Mouse (Mus musculus) spleen, adult 2 months (tissue): Measurements from ENCODE around the gene Dera. TPM values are rescaled to one million over a fixed set of nuclear protein-coding genes. Genes with fewer than 3 reads are reported as not detected.

Experiments used
- DNase-seq, 2 experiments: peaks; one replicate each; pipeline versions ENCODE4 v3.0.0 to v3.0.0-alpha.2; 2012 to 2021; ENCODE audit warnings: low spot score in 2 of 2, low read depth in 1 of 2
- H3K27ac ChIP-seq: fragments of 200-500 bp; 2 replicates; pipeline ENCODE4 v1.5.1; 2012; ENCODE audit warnings: low read length, inconsistent platforms; ENCODE audit not compliant: insufficient read depth
- H3K27me3 ChIP-seq: fragments of 200-500 bp; 2 replicates; pipeline ENCODE4 v1.6.1; 2012; ENCODE audit warnings: mild to moderate bottlenecking, moderate library complexity, low read length, inconsistent platforms; ENCODE audit not compliant: control insufficient read depth, insufficient read depth
- H3K36me3 ChIP-seq: fragments of 200-500 bp; 2 replicates; pipeline ENCODE4 v1.6.1; 2012; ENCODE audit warnings: mild to moderate bottlenecking, low read length, inconsistent platforms; ENCODE audit not compliant: control insufficient read depth, insufficient read depth
- H3K4me1 ChIP-seq: fragments of 200-500 bp; 2 replicates; pipeline ENCODE4 v1.6.1; 2011; ENCODE audit warnings: inconsistent platforms; ENCODE audit not compliant: control insufficient read depth, insufficient read depth, insufficient read length
- H3K4me3 ChIP-seq: fragments of 200-500 bp; 2 replicates; pipeline ENCODE4 v1.5.1; 2011; ENCODE audit warnings: mild to moderate bottlenecking, inconsistent platforms; ENCODE audit not compliant: insufficient read depth, insufficient read length; ENCODE audit errors: extremely low read depth
- CTCF ChIP-seq: fragments of 200-500 bp; IDR thresholded peaks from 2 replicates; pipeline ENCODE4 v1.5.1; 2011; ENCODE audit warnings: mild to moderate bottlenecking, inconsistent platforms; ENCODE audit not compliant: insufficient read depth, insufficient read length, insufficient replicate concordance; ENCODE audit errors: extremely low read depth
- POLR2A ChIP-seq: fragments of 200-500 bp; IDR thresholded peaks from 2 replicates; pipeline ENCODE4 v1.6.1; 2011; ENCODE audit warnings: low read depth, low read length, inconsistent platforms
- WGBS: fragments of 180-500 bp; shearing (Covaris S2); methylation state at CpG from one replicate; pipeline ENCODE4 v1.1.7; 2018; 5-methylcytosine and 5-hydroxymethylcytosine counted together
- polyA plus RNA-seq: library from polyadenylated mRNA; depleted of rRNA; stranded (reverse); fragments of >200 nt; gene quantifications from 2 replicates; pipeline ENCODE4 v1.2.3, GENCODE M21; 2012

Dera gene
- polyA plus RNA-seq, 1 experiment, result 7.2 TPM

DNA sequence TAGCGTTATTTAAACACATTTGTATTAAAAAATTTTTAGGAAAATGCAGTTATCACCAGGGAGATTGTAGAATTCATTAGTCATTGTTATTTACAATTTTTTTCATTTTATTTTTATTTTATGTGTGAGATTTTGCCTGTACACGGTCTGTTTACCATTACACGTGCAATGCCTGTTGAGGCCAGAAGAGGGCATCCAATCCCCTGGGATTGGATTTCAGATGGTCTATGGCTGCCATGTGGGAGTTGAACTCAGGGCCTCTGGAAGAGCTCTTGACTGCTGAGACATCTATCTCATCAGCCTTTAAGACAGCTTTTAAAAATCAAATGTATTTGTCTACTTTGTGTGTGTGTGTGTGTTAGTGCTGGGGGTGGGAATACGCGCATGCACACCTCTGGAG, 2.0 kb downstream of the Dera start:
- no peak overlapping the region for H3K27ac ChIP-seq
- no peaks in the 10 kb centered on the region for H3K27me3 ChIP-seq
- TF ChIP-seq CTCF (peak; percentile 18; the same call in 1 of the 2 replicates), POLR2A (no peak)
- peaks cover 2% of the 10 kb centered on the region; the same call in 1 of the 2 replicates for H3K36me3 ChIP-seq
- H3K4me1 ChIP-seq, result peaks cover 2% of the 10 kb centered on the region; the same call in 1 of the 2 replicates
- WGBS, result 65% methylated on average over 5 of the region's 5 CpGs
- DNase-seq, result peak in 1 of 2 experiments; percentile 23
- no peak overlapping the region for H3K4me3 ChIP-seq

DNA sequence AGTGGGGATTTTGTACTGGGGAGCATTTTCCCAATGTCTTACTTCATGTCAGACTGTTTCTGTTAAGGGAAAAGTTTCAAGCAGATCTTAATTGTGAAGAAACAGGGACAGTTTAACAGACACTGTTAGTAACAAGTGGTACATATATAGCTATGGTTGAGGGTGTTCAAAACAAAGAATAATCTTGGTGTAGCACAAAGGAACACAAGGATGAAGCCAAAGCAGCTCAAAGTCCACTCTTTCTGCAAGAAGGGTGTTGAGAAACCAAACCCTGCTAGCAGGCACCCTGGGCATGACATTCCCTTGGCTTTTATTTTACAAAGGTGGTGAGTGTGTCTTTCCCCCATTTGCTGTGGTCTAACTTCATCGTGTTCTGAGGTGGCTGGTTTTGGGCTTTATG, 3.5 kb downstream of the Dera start:
- TF ChIP-seq CTCF (no peak), POLR2A (no peak)
- 95% methylated on average over 1 of the region's 1 CpGs for WGBS
- no peaks in the 10 kb centered on the region for H3K27me3 ChIP-seq
- peaks cover 2% of the 10 kb centered on the region; the same call in 1 of the 2 replicates for H3K36me3 ChIP-seq
- no peak overlapping the region for H3K4me3 ChIP-seq
- peaks cover 2% of the 10 kb centered on the region; the same call in 1 of the 2 replicates for H3K4me1 ChIP-seq
- no peak for DNase-seq
- no peak overlapping the region for H3K27ac ChIP-seq

DNA sequence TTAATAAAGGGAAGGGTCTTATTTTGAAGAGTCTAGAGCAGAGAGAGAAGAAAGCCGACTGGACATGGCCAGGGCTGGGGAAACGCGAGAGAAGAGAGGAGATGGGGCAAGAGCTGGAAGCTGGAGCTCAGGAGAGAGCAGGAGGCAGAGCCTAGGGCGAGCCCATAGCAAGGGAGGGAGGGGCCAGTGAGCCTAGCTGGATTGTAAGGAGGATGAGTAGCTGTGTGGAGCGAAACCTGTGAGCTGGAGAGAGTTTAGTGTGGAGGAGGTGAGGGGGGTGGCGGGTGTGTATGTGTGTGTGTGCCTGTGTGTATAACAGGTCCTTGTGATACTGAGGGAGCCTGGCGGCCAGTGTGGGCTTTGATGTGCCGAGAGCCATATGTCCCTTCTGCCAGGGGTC, 5.3 kb downstream of the Dera start:
- Histone ChIP-seq H3K36me3 (peaks cover 2% of the 10 kb centered on the region; the same call in 1 of the 2 replicates), H3K4me1 (no peaks in the 10 kb centered on the region; the same call in 1 of the 2 replicates), H3K27ac (no peak overlapping the region), H3K27me3 (no peaks in the 10 kb centered on the region), H3K4me3 (no peak overlapping the region)
- WGBS, result 86% methylated on average over 8 of the region's 8 CpGs
- no peak for TF ChIP-seq POLR2A
- no peak for TF ChIP-seq CTCF
- no peak for DNase-seq

DNA sequence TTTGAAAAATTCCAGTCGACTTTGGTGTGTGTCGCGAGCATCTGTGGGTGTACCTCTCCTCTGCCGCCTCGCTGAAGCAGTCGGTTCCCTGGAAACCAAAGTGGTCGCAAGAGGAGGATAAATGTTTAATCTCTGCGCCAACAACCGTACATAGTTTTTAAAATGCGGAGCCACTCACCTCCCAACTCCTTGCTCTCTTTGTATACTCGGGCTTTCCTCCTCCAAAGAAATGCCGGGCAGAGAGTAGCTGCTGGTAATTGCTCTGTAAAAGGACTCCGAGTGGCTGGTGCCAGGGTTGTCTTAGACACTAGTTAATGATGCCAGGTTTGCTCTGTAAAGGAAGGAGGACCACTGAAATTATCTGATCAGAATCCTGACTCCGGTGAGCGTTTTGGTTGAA, 6.6 kb downstream of the Dera start:
- Histone ChIP-seq H3K4me3 (no peak overlapping the region), H3K36me3 (peaks cover 2% of the 10 kb centered on the region; the same call in 1 of the 2 replicates), H3K27ac (no peak overlapping the region), H3K4me1 (no peaks in the 10 kb centered on the region; the same call in 1 of the 2 replicates), H3K27me3 (no peaks in the 10 kb centered on the region)
- WGBS, result 94% methylated on average over 15 of the region's 15 CpGs
- TF ChIP-seq POLR2A, result no peak
- no peak for TF ChIP-seq CTCF
- DNase-seq, result no peak

DNA sequence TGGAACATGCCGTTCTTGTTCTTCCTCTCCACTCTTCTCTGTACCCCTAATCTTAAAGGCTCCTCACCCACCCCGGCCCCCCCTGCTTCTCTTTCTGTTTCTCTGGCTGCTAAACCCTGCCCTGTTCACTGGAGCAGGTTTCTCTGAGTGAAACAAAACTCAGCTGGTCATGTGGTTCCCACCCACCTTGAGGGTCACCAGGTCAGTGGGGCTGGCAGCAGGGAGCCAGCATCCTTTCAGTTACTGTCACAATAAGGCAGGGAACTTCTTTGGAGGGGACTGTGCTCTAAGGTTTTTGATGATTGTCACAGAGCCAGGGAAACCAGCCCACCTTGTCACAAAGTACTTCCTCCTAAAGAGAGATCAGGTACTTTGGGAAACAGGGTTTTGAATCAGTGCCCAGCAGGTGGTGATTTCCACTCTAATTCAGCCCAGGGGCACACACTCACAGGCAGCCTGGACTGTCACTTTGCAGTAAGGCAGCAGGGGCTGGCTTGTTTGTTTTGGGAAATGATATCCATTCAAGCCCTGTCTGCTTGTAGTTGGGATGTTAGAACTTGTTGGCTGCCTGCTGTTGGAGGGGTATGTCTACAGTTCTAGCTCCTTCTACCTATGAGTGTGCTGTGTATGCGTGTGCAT, 10.3 kb downstream of the Dera start:
- H3K4me3 ChIP-seq, result no peak overlapping the region
- H3K36me3 ChIP-seq, result peaks cover 2% of the 10 kb centered on the region; the same call in 1 of the 2 replicates
- TF ChIP-seq CTCF (no peak), POLR2A (no peak)
- DNase-seq, result no peak
- 60% methylated on average over 3 of the region's 3 CpGs for WGBS
- H3K27me3 ChIP-seq, result no peaks in the 10 kb centered on the region
- H3K4me1 ChIP-seq, result no peaks in the 10 kb centered on the region; the same call in 1 of the 2 replicates
- H3K27ac ChIP-seq, result no peak overlapping the region

DNA sequence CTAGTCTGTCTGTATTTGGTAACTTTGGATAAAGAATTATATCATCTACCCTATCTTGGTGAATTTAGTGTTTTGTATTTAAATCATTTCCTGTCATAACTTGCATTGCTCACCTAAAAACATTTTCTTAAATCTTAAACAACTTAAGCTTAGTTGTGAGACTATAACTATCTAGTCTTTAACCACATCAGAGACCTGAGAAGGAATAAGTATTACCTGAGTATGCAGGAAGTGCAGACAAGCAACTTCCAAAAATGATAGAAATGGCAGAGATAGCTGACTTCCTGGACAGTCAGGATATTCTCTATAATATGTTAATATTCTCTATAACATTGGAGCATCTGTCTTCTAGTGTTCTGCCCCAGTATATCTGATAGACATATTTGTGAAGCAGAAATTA, 11.8 kb downstream of the Dera start:
- no peak overlapping the region for H3K4me3 ChIP-seq
- H3K4me1 ChIP-seq, result no peaks in the 10 kb centered on the region; the same call in 1 of the 2 replicates
- no peaks in the 10 kb centered on the region for H3K36me3 ChIP-seq
- TF ChIP-seq CTCF (no peak), POLR2A (no peak)
- no peak for DNase-seq
- no peak overlapping the region for H3K27ac ChIP-seq
- no peaks in the 10 kb centered on the region for H3K27me3 ChIP-seq

DNA sequence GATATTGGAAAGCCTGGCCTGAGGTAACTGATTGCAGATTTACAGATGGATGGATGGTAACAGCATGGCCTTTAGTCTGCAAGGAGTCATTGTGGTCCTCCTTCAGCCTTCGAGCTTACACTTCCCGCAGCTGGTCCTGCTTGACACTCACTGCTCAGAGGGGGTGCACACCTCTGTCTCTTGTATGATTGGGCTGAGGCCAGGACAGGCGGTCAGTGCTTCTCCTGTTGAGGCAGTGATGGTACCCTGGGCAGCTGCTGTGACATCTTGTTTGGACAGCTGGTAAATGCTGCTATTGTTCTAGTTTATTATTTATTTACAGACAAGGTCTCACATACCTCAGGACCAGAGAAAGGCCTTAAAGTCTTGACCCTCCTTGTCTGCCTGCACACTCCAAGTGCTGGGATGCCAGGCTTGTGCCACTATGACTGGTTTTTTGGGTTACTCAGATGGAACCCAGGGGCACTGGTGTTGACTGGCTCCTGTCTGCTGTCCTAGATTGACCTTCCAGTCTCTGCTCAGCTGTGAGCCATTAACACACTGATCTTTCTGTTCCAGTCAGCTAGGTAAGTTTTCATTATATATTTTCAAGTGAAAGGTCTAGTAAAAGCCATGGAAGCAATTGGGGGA, 17.4 kb downstream of the Dera start:
- Histone ChIP-seq H3K4me3 (no peak overlapping the region), H3K27me3 (no peaks in the 10 kb centered on the region), H3K27ac (no peak overlapping the region), H3K36me3 (no peaks in the 10 kb centered on the region), H3K4me1 (no peaks in the 10 kb centered on the region)
- 83% methylated on average over 3 of the region's 3 CpGs for WGBS
- DNase-seq, result no peak
- TF ChIP-seq CTCF (no peak), POLR2A (no peak)
